Mouse (Mus musculus) hindbrain, embryonic 16.5 days (tissue): ENCODE measurements at regions not wholly inside any gene's neighbourhood (a gene's known extent, or its start where the extent isn't known, plus 50 kb on each side); places are given as distances from the start of the nearest gene placed in this dataset.

ENCODE experiments used
- ATAC-seq: fragments of 200-750 bp; cut with Nextera tagmentation; 2 replicates; pipeline ENCODE4 v1.8.0; 2017; ENCODE audit warnings: moderate TSS enrichment, moderate library complexity
- H3K27ac ChIP-seq: fragments of 300-500 bp; sonication (generic); 2 replicates; pipeline ENCODE4 v1.5.1; 2014; ENCODE audit warnings: low read depth, mild to moderate bottlenecking, control low read depth, low read length, moderate library complexity
- H3K27me3 ChIP-seq: fragments of 300-500 bp; sonication (generic); replicated peaks from 2 replicates; pipeline ENCODE4 v1.6.1; 2014; ENCODE audit warnings: low read length; ENCODE audit not compliant: control insufficient read depth, insufficient read depth
- H3K36me3 ChIP-seq: fragments of 300-500 bp; sonication (generic); 2 replicates; pipeline ENCODE4 v1.6.1; 2014; ENCODE audit warnings: mild to moderate bottlenecking, low read length, moderate library complexity, mixed read lengths; ENCODE audit not compliant: control insufficient read depth, insufficient read depth
- H3K4me1 ChIP-seq: fragments of 300-500 bp; sonication (generic); 2 replicates; pipeline ENCODE4 v1.6.1; 2014; ENCODE audit warnings: low read depth, low read length; ENCODE audit not compliant: control insufficient read depth, insufficient read depth
- H3K4me2 ChIP-seq: fragments of 300-500 bp; sonication (generic); 2 replicates; pipeline ENCODE4 v1.6.1; 2014; ENCODE audit warnings: mild to moderate bottlenecking, low read length, control low read depth, moderate library complexity
- H3K4me3 ChIP-seq: fragments of 300-500 bp; sonication (generic); 2 replicates; pipeline ENCODE4 v1.5.1; 2014; ENCODE audit warnings: mild to moderate bottlenecking, low read length, control low read depth, moderate library complexity
- H3K9ac ChIP-seq: fragments of 300-500 bp; sonication (generic); 2 replicates; pipeline ENCODE4 v1.6.1; 2014; ENCODE audit warnings: low read depth, mild to moderate bottlenecking, control low read depth, low read length, moderate library complexity
- H3K9me3 ChIP-seq: fragments of 300-500 bp; sonication (generic); 2 replicates; pipeline ENCODE4 v1.6.1; 2014; ENCODE audit warnings: mild to moderate bottlenecking, low read length, moderate library complexity; ENCODE audit not compliant: control insufficient read depth
- WGBS: fragments of 180-500 bp; shearing (Covaris S2); extraction: QIAGEN DNeasy Blood & Tissue Kit; methylation state at CpG from one replicate; pipeline ENCODE4 v1.1.7; 2014; 5-methylcytosine and 5-hydroxymethylcytosine counted together

- no peaks in the 10 kb centered on the region for H3K9me3 ChIP-seq
- H3K4me1 ChIP-seq = no peaks in the 10 kb centered on the region
- WGBS = 51% methylated on average over 10 of the region's 10 CpGs
- no peak overlapping the region for H3K27ac ChIP-seq
- peak; percentile 56 for ATAC-seq
- H3K4me3 ChIP-seq = no peak overlapping the region
- no peak overlapping the region for H3K9ac ChIP-seq
- H3K27me3 ChIP-seq = no peaks in the 10 kb centered on the region
- no peak overlapping the region for H3K4me2 ChIP-seq
- H3K36me3 ChIP-seq = no peaks in the 10 kb centered on the region
Observed at GRCm38 (mm10) chr6:112152535-112153364, 120.8 kb upstream of the Lmcd1 start.

DNA sequence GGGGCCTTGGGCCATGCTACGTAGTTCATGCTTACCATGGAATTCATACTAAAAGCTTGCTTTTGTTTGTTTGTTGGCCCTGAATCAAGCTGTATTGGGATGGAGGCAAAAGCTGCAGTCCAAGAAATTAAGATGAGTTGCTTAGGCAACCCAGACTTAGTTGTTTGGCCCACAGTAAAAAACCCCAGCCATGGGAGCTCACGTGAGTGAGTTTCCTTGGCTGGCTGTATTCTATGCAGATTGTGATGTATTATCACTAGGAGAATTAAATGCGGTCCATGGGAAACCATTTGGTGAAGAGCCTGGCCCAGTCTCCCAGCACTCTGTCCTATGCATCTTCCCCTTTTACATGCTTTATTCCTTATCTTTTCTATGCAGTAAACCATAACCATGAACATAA lies 106.1 kb upstream of the Lmcd1 start:
- peak; percentile 58 for ATAC-seq
- WGBS = 68% methylated on average over 3 of the region's 3 CpGs
- Histone ChIP-seq H3K27ac (no peak overlapping the region), H3K4me3 (no peak overlapping the region), H3K27me3 (no peaks in the 10 kb centered on the region), H3K9ac (no peak overlapping the region), H3K4me1 (no peaks in the 10 kb centered on the region), H3K36me3 (no peaks in the 10 kb centered on the region), H3K4me2 (no peak overlapping the region), H3K9me3 (no peaks in the 10 kb centered on the region)

GRCm38 (mm10) chr6:112176344-112176743 lies 97.2 kb upstream of the Lmcd1 start:
- Histone ChIP-seq H3K4me1 (no peaks in the 10 kb centered on the region), H3K9ac (no peak overlapping the region), H3K36me3 (no peaks in the 10 kb centered on the region), H3K9me3 (no peaks in the 10 kb centered on the region), H3K4me3 (no peak overlapping the region), H3K4me2 (no peak overlapping the region), H3K27me3 (no peaks in the 10 kb centered on the region), H3K27ac (no peak overlapping the region)
- no peak for ATAC-seq
- 28% methylated on average over 2 of the region's 2 CpGs for WGBS

- Histone ChIP-seq H3K27me3 (no peaks in the 10 kb centered on the region), H3K9ac (no peak overlapping the region), H3K4me3 (no peak overlapping the region), H3K27ac (no peak overlapping the region), H3K4me2 (no peak overlapping the region), H3K9me3 (no peaks in the 10 kb centered on the region), H3K4me1 (no peaks in the 10 kb centered on the region), H3K36me3 (no peaks in the 10 kb centered on the region)
- WGBS = 100% methylated on average over 2 of the region's 2 CpGs
- ATAC-seq = no peak
Observed at GRCm38 (mm10) chr6:112187636-112188035, 85.9 kb upstream of the Lmcd1 start.

DNA sequence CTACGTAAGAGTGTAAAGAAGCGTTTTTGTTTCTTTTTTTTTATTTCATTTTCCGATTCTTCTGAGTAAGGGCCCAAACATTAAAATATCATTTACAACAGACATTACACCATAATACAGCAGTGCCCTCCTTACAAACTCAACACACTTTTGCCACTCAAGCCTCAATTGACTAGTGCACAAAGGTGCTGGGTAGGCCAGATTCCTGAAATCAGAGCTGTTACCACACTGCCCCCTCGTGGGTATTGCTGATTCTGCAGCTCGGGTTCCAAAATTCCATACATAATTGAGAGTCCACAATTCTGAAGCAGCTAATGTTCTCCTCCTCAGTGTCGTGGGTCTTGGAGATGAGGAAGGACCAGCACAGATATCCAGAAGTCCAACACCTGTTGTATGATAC lies 82.5 kb upstream of the Lmcd1 start:
- Histone ChIP-seq H3K36me3 (no peaks in the 10 kb centered on the region), H3K27ac (no peak overlapping the region), H3K27me3 (no peaks in the 10 kb centered on the region), H3K4me2 (no peak overlapping the region), H3K4me1 (no peaks in the 10 kb centered on the region), H3K9ac (no peak overlapping the region), H3K9me3 (no peaks in the 10 kb centered on the region), H3K4me3 (no peak overlapping the region)
- 42% methylated on average over 6 of the region's 6 CpGs for WGBS
- no peak; the same call in 1 of the 2 replicates for ATAC-seq

DNA sequence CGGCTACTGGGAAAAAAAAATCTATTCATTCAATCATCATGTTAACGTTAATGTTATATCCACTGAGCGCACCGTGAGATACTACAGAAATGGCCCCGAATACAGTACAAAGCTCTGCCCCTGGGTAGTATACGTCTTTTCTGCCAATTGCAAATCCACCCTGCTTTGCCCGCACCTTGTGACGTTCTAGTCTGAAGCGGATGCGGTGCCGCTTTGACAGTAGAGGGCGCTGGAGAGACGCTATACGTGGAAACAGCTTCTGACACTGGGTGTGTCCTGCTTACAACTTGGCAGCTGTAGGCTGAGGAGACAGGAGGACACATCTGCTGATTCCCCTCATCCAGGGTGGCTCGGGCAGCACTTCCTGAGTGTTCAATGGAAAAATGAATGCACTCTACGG lies 76.1 kb upstream of the Lmcd1 start:
- Histone ChIP-seq H3K9me3 (no peaks in the 10 kb centered on the region), H3K36me3 (no peaks in the 10 kb centered on the region), H3K4me2 (peak overlapping the region; percentile 49), H3K27ac (no peak overlapping the region), H3K4me3 (peak overlapping the region; percentile 18; the same call in 1 of the 2 replicates), H3K4me1 (no peaks in the 10 kb centered on the region), H3K9ac (0 out of 2 replicates have a peak overlapping the region, but pooled peaks have one; percentile 19), H3K27me3 (no peaks in the 10 kb centered on the region)
- peak; percentile 76 for ATAC-seq
- WGBS = 10% methylated on average over 16 of the region's 16 CpGs

- Histone ChIP-seq H3K27me3 (no peaks in the 10 kb centered on the region), H3K4me3 (no peak overlapping the region), H3K27ac (no peak overlapping the region), H3K9me3 (no peaks in the 10 kb centered on the region), H3K9ac (no peak overlapping the region), H3K4me2 (no peak overlapping the region), H3K36me3 (no peaks in the 10 kb centered on the region), H3K4me1 (no peaks in the 10 kb centered on the region)
- ATAC-seq = no peak
- 66% methylated on average over 4 of the region's 4 CpGs for WGBS
Observed at GRCm38 (mm10) chr6:112199241-112199640, 74.3 kb upstream of the Lmcd1 start.

GRCm38 (mm10) chr6:112202120-112202519 lies 71.4 kb upstream of the Lmcd1 start:
- WGBS = 84% methylated on average over 4 of the region's 4 CpGs
- Histone ChIP-seq H3K4me3 (no peak overlapping the region), H3K9me3 (no peaks in the 10 kb centered on the region), H3K4me1 (no peaks in the 10 kb centered on the region), H3K27me3 (no peaks in the 10 kb centered on the region), H3K4me2 (no peak overlapping the region), H3K36me3 (no peaks in the 10 kb centered on the region), H3K9ac (no peak overlapping the region), H3K27ac (no peak overlapping the region)
- ATAC-seq = no peak

DNA sequence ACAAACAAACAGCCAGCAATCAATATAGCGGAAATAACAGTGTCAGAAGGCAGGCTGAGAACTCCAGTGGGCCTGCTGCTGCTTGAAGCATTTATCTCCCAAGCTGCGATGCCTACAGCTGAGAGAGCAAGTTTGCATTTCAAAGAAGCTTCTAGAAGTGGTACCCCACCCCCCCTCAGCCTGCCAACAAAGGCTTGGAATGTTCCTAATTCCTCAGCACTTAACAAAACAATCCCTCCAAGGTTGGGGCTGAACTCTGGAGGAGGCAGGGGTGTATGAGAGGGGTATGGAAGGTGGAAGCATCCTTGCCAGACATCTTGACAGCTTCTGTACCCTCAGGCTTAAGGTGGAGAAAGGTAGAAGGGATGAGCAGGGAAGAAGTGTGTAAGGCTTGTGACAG lies 70.2 kb upstream of the Lmcd1 start:
- whole genome bisulfite sequencing = 17% methylated on average over 2 of the region's 2 CpGs
- no peak overlapping the region for H3K4me2 ChIP-seq

More for the DNA sequence above, 70.2 kb upstream of the Lmcd1 start:
- ATAC-seq = no peak
- no peak overlapping the region for H3K27ac ChIP-seq
- no peaks in the 10 kb centered on the region for H3K4me1 ChIP-seq
- H3K9ac ChIP-seq = no peak overlapping the region
- no peaks in the 10 kb centered on the region for H3K36me3 ChIP-seq
- H3K27me3 ChIP-seq = no peaks in the 10 kb centered on the region
- H3K9me3 ChIP-seq = no peaks in the 10 kb centered on the region
- H3K4me3 ChIP-seq = no peak overlapping the region
